Mouse (Mus musculus) urinary bladder, adult 18-20 months (tissue): ENCODE results near the gene Gm36028.

ENCODE experiments used
- DNase-seq, 2 experiments: peaks; one replicate each; pipeline ENCODE4 v3.0.0; 2022; ENCODE audit warnings: low spot score in 2 of 2, mixed read lengths in 2 of 2

Gm36028 gene

DNA sequence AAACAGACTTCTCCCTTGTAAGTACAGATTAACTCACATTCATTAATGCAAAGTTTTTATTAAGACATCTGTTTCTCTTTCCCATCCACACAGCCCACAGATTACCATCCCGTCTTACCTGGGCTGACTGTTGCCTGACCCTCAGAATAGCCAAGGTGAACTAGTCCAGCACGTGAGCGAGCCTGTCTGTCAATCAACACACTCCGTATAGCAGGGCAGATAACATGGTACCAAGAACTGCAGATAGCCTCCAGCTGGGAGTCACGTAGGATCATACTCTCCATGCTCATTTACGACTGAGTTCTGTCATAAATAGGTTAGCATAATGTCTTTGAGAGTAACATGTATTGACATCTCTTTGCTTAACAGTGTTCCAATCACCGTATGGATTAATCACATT, at the start of gene Gm36028:
Gm36028 (minus strand) TSS at position 118 of the 400 bp plus-strand sequence.
- DNase-seq, result no peak

DNA sequence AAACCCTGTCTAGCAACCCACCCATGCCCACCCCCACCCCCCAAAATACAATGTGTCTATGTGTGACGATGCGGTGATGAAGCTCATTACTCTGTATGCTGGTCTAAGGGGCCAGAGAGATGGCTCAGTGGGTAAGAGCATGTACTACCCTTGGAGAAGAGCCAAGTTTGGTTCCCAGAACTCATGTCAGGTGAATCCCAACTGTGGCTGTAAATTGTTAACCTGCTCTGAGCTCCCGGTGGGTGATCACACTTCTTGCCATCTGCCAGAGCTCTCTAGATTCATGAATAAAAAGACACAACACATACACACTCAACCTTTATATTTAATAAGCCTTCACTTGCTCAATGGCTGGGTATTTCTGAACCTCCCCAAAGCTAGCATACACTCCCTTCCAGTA, 45.5 kb upstream of the Gm36028 start:
- DNase-seq, result no peak

DNA sequence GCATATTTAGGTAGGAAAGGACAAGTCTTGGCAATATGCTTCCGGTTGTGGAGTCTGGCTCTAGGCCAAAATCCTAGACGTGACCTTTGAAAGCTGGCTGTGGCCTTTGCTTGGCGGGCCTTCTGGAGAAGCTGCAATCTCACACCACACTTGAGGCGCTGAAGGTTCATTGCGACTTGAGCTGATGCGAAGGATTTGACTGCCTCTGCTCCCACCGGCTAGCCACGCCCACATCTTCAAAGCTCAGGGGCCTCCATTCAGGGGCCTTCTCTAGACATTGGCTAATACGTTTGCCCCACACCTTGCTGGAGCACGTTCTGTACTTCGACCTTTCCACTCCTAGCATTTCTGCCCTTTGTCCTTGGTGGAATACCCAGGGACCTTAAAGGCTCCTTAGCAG, 40.4 kb upstream of the Gm36028 start:
- DNase-seq, result no peak

DNA sequence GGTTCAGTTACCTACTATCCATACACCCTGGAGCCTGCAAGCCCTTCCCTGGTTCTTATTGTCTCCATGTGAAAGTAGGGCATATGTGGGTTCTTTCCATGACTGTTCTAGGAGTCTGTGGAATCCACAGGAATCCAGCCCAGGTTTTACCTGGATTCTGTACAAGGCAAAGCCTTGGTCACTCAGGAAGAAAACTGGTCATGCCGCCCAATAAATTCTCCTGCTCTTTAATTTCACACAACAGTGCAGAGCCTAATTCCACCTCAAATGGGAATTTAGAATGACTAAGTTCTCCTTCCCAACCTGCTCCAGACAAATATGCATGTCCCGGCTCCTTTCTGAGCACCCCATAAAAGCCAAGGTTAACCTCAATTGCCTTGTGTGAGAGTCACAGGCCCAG, 38.4 kb upstream of the Gm36028 start:
- DNase-seq, result no peak

- DNase-seq, result no peak
These were observed 37.8 kb upstream of the Gm36028 start for GRCm38 (mm10) chr16:37898790-37899189.

GRCm38 (mm10) chr16:37893942-37894341, 33.0 kb upstream of the Gm36028 start:
- DNase-seq, result no peak

GRCm38 (mm10) chr16:37893381-37893780, 32.4 kb upstream of the Gm36028 start:
- DNase-seq, result no peak

DNA sequence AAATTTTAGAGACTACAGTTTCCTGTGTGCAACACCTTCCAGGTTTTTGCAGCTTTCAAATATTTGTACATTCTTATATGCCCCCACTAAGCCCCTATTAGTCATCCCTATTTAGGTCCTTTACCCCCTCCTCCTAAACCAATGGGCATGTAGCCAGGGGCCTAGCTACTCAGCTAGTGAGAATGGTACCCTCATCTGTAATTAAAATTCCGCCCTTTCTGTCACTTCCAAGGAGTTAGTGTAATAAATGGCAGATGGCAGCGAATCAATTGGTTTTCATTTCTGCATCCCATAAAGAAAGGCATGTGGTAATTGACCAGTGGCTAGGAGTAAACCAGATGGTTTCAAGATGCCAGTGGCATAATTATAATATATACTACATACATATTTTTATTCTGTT, 31.7 kb upstream of the Gm36028 start:
- DNase-seq, result no peak

DNA sequence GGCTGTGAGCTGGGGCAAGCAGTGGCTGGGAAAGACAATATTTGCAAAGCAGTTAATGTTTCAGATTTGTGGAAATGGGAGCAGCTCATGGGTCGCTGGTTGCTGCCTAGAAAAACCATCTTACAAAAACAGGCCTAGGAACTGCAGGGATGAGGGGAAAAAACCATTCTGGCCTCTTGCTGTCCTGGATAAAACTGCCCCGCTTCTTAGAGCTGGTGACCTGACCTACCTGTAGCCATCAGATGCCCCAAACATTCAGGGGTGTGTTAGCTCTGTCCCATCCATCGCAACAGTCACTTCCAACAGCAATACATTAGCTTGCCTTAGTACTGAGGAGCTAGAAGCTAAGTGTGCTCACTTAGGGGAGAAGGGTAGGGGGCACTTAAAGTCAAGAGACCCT, 28.0 kb upstream of the Gm36028 start:
- no peak for DNase-seq

- DNase-seq, result no peak
These were observed 20.2 kb upstream of the Gm36028 start for GRCm38 (mm10) chr16:37881168-37881567.

DNA sequence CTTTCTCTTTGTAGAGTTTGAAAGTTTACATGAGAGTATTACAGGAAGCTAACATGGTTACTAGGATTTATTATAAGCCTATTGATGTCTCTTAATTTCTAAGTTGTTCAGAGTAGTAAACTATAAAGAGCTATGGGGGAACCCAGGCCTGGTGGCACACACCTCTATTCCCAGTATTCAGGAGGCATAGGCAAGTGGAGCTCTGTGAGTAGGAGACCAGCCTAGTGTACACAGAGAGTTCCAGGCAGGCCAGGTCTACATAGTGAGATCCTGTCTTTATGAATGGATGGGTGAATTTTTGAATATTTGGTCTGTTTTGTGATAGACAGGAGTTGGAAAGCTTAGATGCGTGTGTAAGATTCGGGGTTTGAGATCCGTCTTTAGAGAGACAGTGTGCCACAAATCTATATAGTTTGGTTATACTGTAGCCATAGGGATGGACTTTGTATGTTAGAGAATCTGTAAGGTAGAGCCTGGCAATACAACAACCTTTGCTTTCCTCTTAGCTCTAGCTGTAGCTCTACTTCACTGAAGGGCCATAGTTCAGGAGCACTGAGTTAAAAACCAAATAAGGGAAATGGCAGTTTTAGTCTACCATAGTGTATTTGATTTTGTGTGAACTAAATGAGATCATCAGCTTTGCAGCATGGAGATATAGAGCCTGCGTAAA, 18.9 kb upstream of the Gm36028 start:
- no peak for DNase-seq

DNA sequence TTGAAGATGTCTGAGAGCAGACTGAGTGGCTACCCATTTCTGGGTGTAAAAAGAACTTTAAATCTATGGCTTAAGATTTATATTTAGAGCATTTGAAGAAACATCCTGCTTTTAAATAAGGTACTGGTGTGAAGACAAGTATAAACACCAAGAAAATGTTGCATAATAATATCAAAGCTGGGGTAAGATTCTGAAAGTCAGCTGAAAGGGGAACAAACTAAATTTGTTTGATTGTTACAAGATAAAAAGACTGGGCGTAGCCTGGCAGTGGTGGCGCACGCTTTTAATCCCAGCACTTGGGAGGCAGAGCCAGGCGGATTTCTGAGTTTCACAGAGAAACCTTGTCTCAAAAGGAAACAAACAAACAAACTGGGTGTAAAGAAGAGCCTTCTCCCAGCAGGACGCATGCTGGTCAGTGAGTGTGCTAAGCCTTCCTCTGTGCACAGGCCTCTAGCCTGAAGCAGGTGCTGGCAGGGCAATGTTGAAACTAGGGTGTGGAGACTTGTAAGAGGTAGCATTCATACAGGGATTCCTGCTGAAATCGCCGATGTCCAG, 18.1 kb upstream of the Gm36028 start:
- no peak for DNase-seq

DNA sequence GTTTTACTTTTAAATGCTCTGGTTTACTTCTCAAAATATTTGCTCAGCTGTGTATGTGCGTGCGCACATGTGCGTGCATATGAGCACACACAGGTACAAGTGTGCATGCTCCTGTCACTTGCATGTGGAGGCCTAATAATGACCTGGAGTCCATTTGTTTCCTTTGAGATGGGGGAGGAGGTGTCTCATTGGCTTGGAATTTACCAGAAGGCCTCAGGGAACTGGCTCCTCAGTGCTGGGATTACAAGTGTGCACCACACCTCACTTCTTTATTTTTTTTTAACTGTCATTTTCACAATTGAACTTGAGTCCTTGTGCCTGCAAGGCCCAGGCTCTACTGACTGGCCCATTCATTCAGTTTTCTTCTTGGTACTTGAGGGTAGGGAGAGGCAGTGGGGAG, 16.5 kb upstream of the Gm36028 start:
- no peak for DNase-seq

- DNase-seq, result no peak
These were observed 13.7 kb upstream of the Gm36028 start for GRCm38 (mm10) chr16:37874501-37875235.

- DNase-seq, result no peak
These were observed 10.3 kb upstream of the Gm36028 start for GRCm38 (mm10) chr16:37871112-37871715.

- DNase-seq, result no peak
These were observed 8.7 kb upstream of the Gm36028 start for GRCm38 (mm10) chr16:37869470-37870231.

GRCm38 (mm10) chr16:37868506-37869469, 7.8 kb upstream of the Gm36028 start:
- peak in 1 of 2 experiments; percentile 68 for DNase-seq

GRCm38 (mm10) chr16:37867791-37868505, 7.0 kb upstream of the Gm36028 start, which contains the start of gene Lrrc58:
TSS of gene Lrrc58 (plus strand) at chr16:37868389.
- DNase-seq, result peak; percentile 71 to 84

DNA sequence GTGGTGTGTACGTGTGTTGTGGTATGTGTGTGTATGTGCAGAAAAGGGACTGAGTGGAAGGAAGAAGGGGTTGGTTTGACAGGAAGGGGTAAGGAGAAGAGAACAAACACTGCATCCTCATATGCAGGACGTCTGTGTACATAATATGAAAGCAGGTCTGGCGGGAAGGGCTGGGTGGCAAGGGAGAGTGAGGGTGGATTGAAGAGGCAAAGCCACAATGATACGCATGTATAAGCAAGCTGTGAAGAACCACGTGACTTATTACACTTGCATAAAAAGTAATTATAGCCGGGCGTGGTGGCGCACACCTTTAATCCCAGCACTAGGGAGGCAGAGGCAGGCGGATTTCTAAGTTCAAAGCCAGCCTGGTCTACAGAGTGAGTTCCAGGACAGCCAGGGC, 4.9 kb upstream of the Gm36028 start:
- DNase-seq, result no peak

- DNase-seq, result no peak
These were observed 2.9 kb upstream of the Gm36028 start for GRCm38 (mm10) chr16:37863876-37864275.
